ENCODE assay signal across 17 mouse cellular contexts in genomic region chr7:130756343-130756835, GRCm38 (mm10). TPM values are rescaled to one million over a fixed set of nuclear protein-coding genes. Genes with fewer than 3 reads are reported as not detected.
DNase-seq lines count a peak whose midpoint lies in the region; ATAC-seq lines count a peak whose summit lies in the region.
"Had no signal": no experiment of that assay in that cellular context is flagged by ENCODE, and none has a peak within 500 bp of the region (broad histone marks: within the 10 kb centered on the region; RNA-seq: fewer than 3 reads in every experiment).

No protein-coding gene starts in this region.

- no peak overlapping the region for H3K9ac ChIP-seq in heart, embryonic 11.5 days (ENCODE audit: low read depth, low read length)
- H3K9ac ChIP-seq in kidney, embryonic 15.5 days = no peak overlapping the region
- no peak overlapping the region for H3K9ac ChIP-seq in neural tube, embryonic 13.5 days
- H3K9ac ChIP-seq: forebrain, postnatal 0 days; liver, embryonic 14.5 days had no signal

- no peak for DNase-seq in heart, adult 9 months (ENCODE audit: low spot score in 2 of 2)
- DNase-seq in kidney, postnatal 14 days = no peak
- DNase-seq in neural tube, embryonic 10.5 days (ENCODE audit: extremely low spot score, low spot score) = no peak
- DNase-seq in testis, postnatal 14 days (ENCODE audit: low spot score) = no peak
- DNase-seq: cerebellum, postnatal 14 days; forebrain, postnatal 0 days; gastrocnemius, postnatal 14 days; layer of hippocampus, postnatal 36 days; right cerebral cortex, postnatal 14 days; thymus, postnatal 14 days had no signal

- H3K27ac ChIP-seq in heart, embryonic 11.5 days (ENCODE audit: low read depth, low read length) = peak overlapping the region; percentile 51; the same call in 1 of the 2 replicates
- peak overlapping the region; percentile 72 for H3K27ac ChIP-seq in kidney, embryonic 15.5 days
- H3K27ac ChIP-seq in neural tube, embryonic 13.5 days (replicated peaks) = peak overlapping the region; percentile 19; the same call in 1 of the 2 replicates
- H3K27ac ChIP-seq: embryonic facial prominence, embryonic 10.5 days; limb, embryonic 10.5 days; liver, embryonic 14.5 days had no signal

- ATAC-seq in heart, embryonic 11.5 days (replicated peaks; ENCODE audit: insufficient number of reproducible peaks, low FRiP score, low TSS enrichment) = no peak
- ATAC-seq in kidney, embryonic 15.5 days (replicated peaks; ENCODE audit: low FRiP score) = no peak
- no peak for ATAC-seq in neural tube, embryonic 13.5 days (ENCODE audit: low read depth)
- ATAC-seq: forebrain, postnatal 0 days had no signal

- no peaks in the 10 kb centered on the region for H3K9me3 ChIP-seq in heart, embryonic 11.5 days (replicated peaks; ENCODE audit: control insufficient read depth, low read length)
- H3K9me3 ChIP-seq in kidney, embryonic 15.5 days (replicated peaks) = no peaks in the 10 kb centered on the region
- H3K9me3 ChIP-seq in neural tube, embryonic 13.5 days = no peaks in the 10 kb centered on the region
- H3K9me3 ChIP-seq: embryonic facial prominence, embryonic 10.5 days; limb, embryonic 10.5 days had no signal

- H3K36me3 ChIP-seq in heart, embryonic 11.5 days (ENCODE audit: control insufficient read depth, insufficient read depth, low read length) = peaks cover 18% of the 10 kb centered on the region
- peaks cover 78% of the 10 kb centered on the region for H3K36me3 ChIP-seq in kidney, embryonic 15.5 days
- peaks cover 93% of the 10 kb centered on the region for H3K36me3 ChIP-seq in neural tube, embryonic 13.5 days

- H3K27me3 ChIP-seq in heart, embryonic 11.5 days (ENCODE audit: control insufficient read depth, insufficient read depth, low read length) = no peaks in the 10 kb centered on the region
- no peaks in the 10 kb centered on the region for H3K27me3 ChIP-seq in kidney, embryonic 15.5 days
- no peaks in the 10 kb centered on the region for H3K27me3 ChIP-seq in neural tube, embryonic 13.5 days

- 48% methylated on average over 7 of the region's 7 CpGs for WGBS in heart, embryonic 11.5 days (ENCODE audit: insufficient replicate concordance)
- 70% methylated on average over 7 of the region's 7 CpGs for WGBS in kidney, embryonic 15.5 days
- 87% methylated on average over 7 of the region's 7 CpGs for whole genome bisulfite sequencing in neural tube, embryonic 13.5 days

- H3K4me3 ChIP-seq in heart, embryonic 11.5 days (ENCODE audit: low read depth, low read length) = no peak overlapping the region
- H3K4me3 ChIP-seq in kidney, embryonic 15.5 days (replicated peaks) = no peak overlapping the region
- no peak overlapping the region for H3K4me3 ChIP-seq in neural tube, embryonic 13.5 days
- H3K4me3 ChIP-seq: embryonic facial prominence, embryonic 10.5 days; limb, embryonic 10.5 days; myocyte had no signal

- peaks cover 17% of the 10 kb centered on the region for H3K4me1 ChIP-seq in heart, embryonic 11.5 days (ENCODE audit: control insufficient read depth, insufficient read depth, low read length)
- H3K4me1 ChIP-seq in kidney, embryonic 15.5 days = peaks cover 18% of the 10 kb centered on the region
- H3K4me1 ChIP-seq in neural tube, embryonic 13.5 days (replicated peaks) = peaks cover 32% of the 10 kb centered on the region

- no peak overlapping the region for H3K4me2 ChIP-seq in heart, embryonic 11.5 days
- no peak overlapping the region for H3K4me2 ChIP-seq in kidney, embryonic 15.5 days
- H3K4me2 ChIP-seq in neural tube, embryonic 13.5 days = no peak overlapping the region

RNA-seq across cellular contexts. Expression of gene Btbd16, which starts 17.5 kb away (rescaled TPM):
- not detected in 2 replicates for polyA plus RNA-seq in heart, embryonic 11.5 days (2014; fragmentation: Nextera tagmentation; extraction: Ambion mirVana)
- not detected in 2 replicates for polyA plus RNA-seq in kidney, embryonic 15.5 days (2015; fragmentation: Nextera tagmentation; extraction: Ambion mirVana)
- polyA plus RNA-seq in neural tube, embryonic 13.5 days (2015; fragmentation: Nextera tagmentation; extraction: Ambion mirVana) = 0.11 and 0.25 TPM in 2 replicates
- polyA plus RNA-seq: limb, embryonic 10.5 days; myocyte had no signal

Comparison
In these comparisons a context has a peak if more than half of its experiments do, and no peak if none do; other contexts are left out.
1. H3K27ac ChIP-seq: peak in every context shown above with its lines; median percentile 72 in kidney, embryonic 15.5 days; 51 in heart, embryonic 11.5 days; 19 in neural tube, embryonic 13.5 days.